Mouse (Mus musculus) midbrain, embryonic 11.5 days (tissue): ENCODE data around the gene Ifng. TPM values are rescaled to one million over a fixed set of nuclear protein-coding genes. Genes with fewer than 3 reads are reported as not detected.

Source experiments
- ATAC-seq: fragments of 200-750 bp; cut with Nextera tagmentation; 2 replicates; pipeline ENCODE4 v1.8.0; 2017; ENCODE audit warnings: moderate TSS enrichment, moderate library complexity; ENCODE audit not compliant: low FRiP score
- DNase-seq: peaks from one replicate; pipeline ENCODE4 v3.0.0; 2015; ENCODE audit warnings: low spot score; ENCODE audit errors: missing footprints
- H3K27ac ChIP-seq: fragments of 300-500 bp; sonication (generic); 2 replicates; pipeline ENCODE4 v1.5.1; 2014; ENCODE audit warnings: low read depth, low read length
- H3K27me3 ChIP-seq: fragments of 300-500 bp; sonication (generic); 2 replicates; pipeline ENCODE4 v1.6.1; 2014; ENCODE audit warnings: mild to moderate bottlenecking, low read length, moderate library complexity, mixed read lengths; ENCODE audit not compliant: control insufficient read depth, insufficient read depth
- H3K36me3 ChIP-seq: fragments of 300-500 bp; sonication (generic); 2 replicates; pipeline ENCODE4 v1.6.1; 2014; ENCODE audit warnings: mild to moderate bottlenecking, low read length, moderate library complexity, mixed read lengths; ENCODE audit not compliant: control insufficient read depth, insufficient read depth
- H3K4me1 ChIP-seq: fragments of 300-500 bp; sonication (generic); 2 replicates; pipeline ENCODE4 v1.6.1; 2014; ENCODE audit warnings: low read length; ENCODE audit not compliant: control insufficient read depth, insufficient read depth
- H3K4me2 ChIP-seq: fragments of 300-500 bp; sonication (generic); 2 replicates; pipeline ENCODE4 v1.6.1; 2014; ENCODE audit warnings: mild to moderate bottlenecking, moderate library complexity
- H3K4me3 ChIP-seq: fragments of 300-500 bp; sonication (generic); 2 replicates; pipeline ENCODE4 v1.5.1; 2014; ENCODE audit warnings: low read depth, low read length
- H3K9ac ChIP-seq: fragments of 300-500 bp; sonication (generic); 2 replicates; pipeline ENCODE4 v1.6.1; 2014; ENCODE audit warnings: low read length
- H3K9me3 ChIP-seq: fragments of 300-500 bp; sonication (generic); 2 replicates; pipeline ENCODE4 v1.6.1; 2016; ENCODE audit warnings: low read length; ENCODE audit not compliant: control insufficient read depth
- WGBS: fragments of 180-500 bp; shearing (Covaris S2); extraction: QIAGEN DNeasy Blood & Tissue Kit; methylation state at CpG from one replicate; pipeline ENCODE4 v1.1.7; 2014; 5-methylcytosine and 5-hydroxymethylcytosine counted together
- polyA plus RNA-seq: library from polyadenylated mRNA; unstranded; fragments of >200 nt; fragmentation: Nextera tagmentation; extraction: Ambion mirVana; gene quantifications from 2 replicates; pipeline ENCODE4 v1.2.1, GENCODE M21; 2014

Ifng gene
- polyA plus RNA-seq, 1 experiment from 2014 or later = not detected

- WGBS = 88% methylated on average over 6 of the region's 6 CpGs
- H3K4me2 ChIP-seq = no peak overlapping the region
- H3K4me3 ChIP-seq = no peak overlapping the region
- no peak overlapping the region for H3K27ac ChIP-seq
- no peaks in the 10 kb centered on the region for H3K36me3 ChIP-seq
- H3K27me3 ChIP-seq = no peaks in the 10 kb centered on the region
- H3K9me3 ChIP-seq = no peaks in the 10 kb centered on the region
- DNase-seq (no peak), ATAC-seq (no peak)
- H3K4me1 ChIP-seq = no peaks in the 10 kb centered on the region
- H3K9ac ChIP-seq = no peak overlapping the region
These were observed 2.2 kb downstream of the Ifng start for GRCm38 (mm10) chr10:118442999-118443398.

- Histone ChIP-seq H3K27me3 (no peaks in the 10 kb centered on the region), H3K4me2 (no peak overlapping the region), H3K4me1 (no peaks in the 10 kb centered on the region), H3K4me3 (no peak overlapping the region), H3K9me3 (no peaks in the 10 kb centered on the region), H3K9ac (no peak overlapping the region), H3K27ac (no peak overlapping the region), H3K36me3 (no peaks in the 10 kb centered on the region)
- WGBS = 94% methylated on average over 6 of the region's 6 CpGs
- ATAC-seq = no peak
- no peak for DNase-seq
These were observed 4.2 kb downstream of the Ifng start for GRCm38 (mm10) chr10:118445021-118445420.

GRCm38 (mm10) chr10:118445502-118445901 is 4.7 kb downstream of the Ifng start:
- Histone ChIP-seq H3K4me2 (no peak overlapping the region), H3K27ac (no peak overlapping the region), H3K9me3 (no peaks in the 10 kb centered on the region), H3K27me3 (no peaks in the 10 kb centered on the region), H3K36me3 (no peaks in the 10 kb centered on the region), H3K4me1 (no peaks in the 10 kb centered on the region), H3K4me3 (no peak overlapping the region), H3K9ac (no peak overlapping the region)
- DNase-seq = no peak
- WGBS = 86% methylated on average over 8 of the region's 8 CpGs
- no peak for ATAC-seq

- DNase-seq (no peak), ATAC-seq (no peak)
- no peaks in the 10 kb centered on the region for H3K9me3 ChIP-seq
- no peak overlapping the region for H3K4me3 ChIP-seq
- no peak overlapping the region for H3K27ac ChIP-seq
- H3K27me3 ChIP-seq = no peaks in the 10 kb centered on the region
- WGBS = 92% methylated on average over 14 of the region's 14 CpGs
- H3K9ac ChIP-seq = no peak overlapping the region
- no peaks in the 10 kb centered on the region for H3K36me3 ChIP-seq
- H3K4me2 ChIP-seq = no peak overlapping the region
- H3K4me1 ChIP-seq = no peaks in the 10 kb centered on the region
These were observed 5.1 kb downstream of the Ifng start for GRCm38 (mm10) chr10:118445978-118446377.

- Histone ChIP-seq H3K9me3 (no peaks in the 10 kb centered on the region), H3K9ac (no peak overlapping the region), H3K4me2 (no peak overlapping the region), H3K27ac (no peak overlapping the region), H3K27me3 (no peaks in the 10 kb centered on the region), H3K4me3 (no peak overlapping the region), H3K4me1 (no peaks in the 10 kb centered on the region), H3K36me3 (no peaks in the 10 kb centered on the region)
- DNase-seq = no peak
- no peak for ATAC-seq
- WGBS = 82% methylated on average over 2 of the region's 2 CpGs
These were observed 10.9 kb downstream of the Ifng start for GRCm38 (mm10) chr10:118451747-118452146.

- H3K4me2 ChIP-seq = no peak overlapping the region
- 91% methylated on average over 4 of the region's 4 CpGs for WGBS
- no peaks in the 10 kb centered on the region for H3K4me1 ChIP-seq
- no peak for ATAC-seq
- no peaks in the 10 kb centered on the region for H3K9me3 ChIP-seq
- H3K9ac ChIP-seq = no peak overlapping the region
- no peaks in the 10 kb centered on the region for H3K36me3 ChIP-seq
- H3K4me3 ChIP-seq = no peak overlapping the region
- H3K27ac ChIP-seq = no peak overlapping the region
- no peaks in the 10 kb centered on the region for H3K27me3 ChIP-seq
- no peak for DNase-seq
These were observed 17.9 kb downstream of the Ifng start for GRCm38 (mm10) chr10:118458729-118459128.

GRCm38 (mm10) chr10:118461126-118461767 is 20.4 kb downstream of the Ifng start:
- H3K27me3 ChIP-seq = no peaks in the 10 kb centered on the region
- H3K36me3 ChIP-seq = no peaks in the 10 kb centered on the region
- H3K4me1 ChIP-seq = no peaks in the 10 kb centered on the region
- no peak overlapping the region for H3K4me2 ChIP-seq
- 71% methylated on average over 6 of the region's 6 CpGs for WGBS
- no peak for ATAC-seq
- no peaks in the 10 kb centered on the region for H3K9me3 ChIP-seq
- H3K27ac ChIP-seq = no peak overlapping the region
- no peak overlapping the region for H3K9ac ChIP-seq
- no peak overlapping the region for H3K4me3 ChIP-seq
- no peak for DNase-seq

GRCm38 (mm10) chr10:118466481-118466880 is 25.6 kb downstream of the Ifng start:
- H3K27ac ChIP-seq = no peak overlapping the region
- H3K4me3 ChIP-seq = no peak overlapping the region
- ATAC-seq (no peak), DNase-seq (no peak)
- no peak overlapping the region for H3K4me2 ChIP-seq
- H3K4me1 ChIP-seq = no peaks in the 10 kb centered on the region
- H3K9ac ChIP-seq = no peak overlapping the region
- H3K27me3 ChIP-seq = no peaks in the 10 kb centered on the region
- H3K9me3 ChIP-seq = no peaks in the 10 kb centered on the region
- H3K36me3 ChIP-seq = no peaks in the 10 kb centered on the region
- 82% methylated on average over 6 of the region's 6 CpGs for WGBS

- H3K4me3 ChIP-seq = no peak overlapping the region
- ATAC-seq (no peak), DNase-seq (no peak)
- no peak overlapping the region for H3K4me2 ChIP-seq
- no peaks in the 10 kb centered on the region for H3K36me3 ChIP-seq
- H3K9me3 ChIP-seq = no peaks in the 10 kb centered on the region
- no peak overlapping the region for H3K27ac ChIP-seq
- H3K9ac ChIP-seq = no peak overlapping the region
- H3K27me3 ChIP-seq = no peaks in the 10 kb centered on the region
- WGBS = 91% methylated on average over 3 of the region's 3 CpGs
- no peaks in the 10 kb centered on the region for H3K4me1 ChIP-seq
These were observed 28.2 kb downstream of the Ifng start for GRCm38 (mm10) chr10:118469047-118469446.
